Mouse (Mus musculus): Measurements from ENCODE around the gene Prpf19. TPM values are rescaled to one million over a fixed set of nuclear protein-coding genes. Genes with fewer than 3 reads are reported as not detected.
A peak's percentile ranks its signal among the peaks of the same experiment; 100 is the strongest.

Gene Prpf19
- polyA plus RNA-seq, 1 experiment, result 51.6 TPM

DNA sequence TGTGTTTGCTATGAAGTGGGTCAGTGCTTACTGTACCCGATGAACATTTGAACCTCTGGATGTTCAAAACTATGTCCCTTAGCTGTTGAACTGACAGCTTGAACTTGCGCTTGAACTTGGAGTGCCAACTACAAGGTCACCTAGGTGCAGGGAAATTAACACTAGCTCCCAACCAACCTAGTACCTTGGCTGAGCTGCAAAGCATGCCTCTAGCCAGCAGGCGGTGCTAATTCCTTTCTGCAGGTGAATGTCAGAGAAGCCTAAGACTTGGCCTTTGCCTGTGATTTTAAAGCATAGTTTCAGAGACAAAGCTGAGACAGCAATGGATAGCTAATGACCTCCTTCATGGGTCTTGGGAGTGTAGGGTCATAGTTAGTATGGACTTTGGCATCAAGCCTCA lies 12.9 kb downstream of the Prpf19 start:
- no peak overlapping the region for H3K27ac ChIP-seq (ENCODE audit: insufficient read depth, low read depth, low read length)
- peaks cover 4% of the 10 kb centered on the region for H3K4me1 ChIP-seq (ENCODE audit: control insufficient read depth, insufficient read depth, low read length)
- no peak overlapping the region for H3K4me3 ChIP-seq (ENCODE audit: insufficient read depth, low read length)
- no peak for TF ChIP-seq POLR2A (IDR thresholded peaks at IDR 0.05; ENCODE audit: borderline replicate concordance, low read depth, low read length)
- TF ChIP-seq CTCF (IDR thresholded peaks at IDR 0.05; ENCODE audit: low read depth, low read length), result peak; percentile 35; the same call in 1 of the 2 replicates

GRCm38 (mm10) chr19:10909087-10909721 lies 14.2 kb downstream of the Prpf19 start:
- TF ChIP-seq POLR2A (IDR thresholded peaks at IDR 0.05; ENCODE audit: borderline replicate concordance, low read depth, low read length), result no peak
- TF ChIP-seq CTCF (IDR thresholded peaks at IDR 0.05; ENCODE audit: low read depth, low read length), result no peak
- no peak overlapping the region for H3K4me3 ChIP-seq (ENCODE audit: insufficient read depth, low read length)
- H3K4me1 ChIP-seq (ENCODE audit: control insufficient read depth, insufficient read depth, low read length), result peaks cover 11% of the 10 kb centered on the region
- no peak overlapping the region for H3K27ac ChIP-seq (ENCODE audit: insufficient read depth, low read depth, low read length)

- TF ChIP-seq CTCF (IDR thresholded peaks at IDR 0.05; ENCODE audit: low read depth, low read length) (no peak), POLR2A (IDR thresholded peaks at IDR 0.05; ENCODE audit: borderline replicate concordance, low read depth, low read length) (no peak)
- Histone ChIP-seq H3K4me1 (ENCODE audit: control insufficient read depth, insufficient read depth, low read length) (peaks cover 13% of the 10 kb centered on the region), H3K4me3 (ENCODE audit: insufficient read depth, low read length) (peak overlapping the region; percentile 7; the same call in 1 of the 2 replicates), H3K27ac (ENCODE audit: insufficient read depth, low read depth, low read length) (no peak overlapping the region)
Measured at GRCm38 (mm10) chr19:10914291-10914690, 19.3 kb downstream of the Prpf19 start.

DNA sequence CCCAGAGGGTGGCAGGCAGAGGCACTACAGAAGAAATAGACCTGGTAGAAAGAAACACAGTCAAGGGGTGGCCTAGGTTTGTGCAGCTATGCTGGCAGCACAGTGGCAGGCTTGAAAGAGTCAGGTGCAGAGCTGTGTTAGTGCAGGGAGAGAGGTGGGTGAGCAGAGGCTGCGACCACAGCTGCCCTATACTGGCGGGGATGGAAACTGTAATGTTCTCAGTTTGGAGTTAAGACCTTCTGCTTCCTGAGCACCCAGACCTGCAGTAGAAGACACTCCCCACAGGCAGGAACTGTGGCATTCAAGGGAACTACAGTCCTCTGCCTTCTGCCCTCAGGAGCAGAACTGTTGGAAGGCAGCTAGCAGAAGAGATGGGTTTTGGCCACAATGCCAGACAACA lies 19.8 kb downstream of the Prpf19 start:
- Histone ChIP-seq H3K4me3 (ENCODE audit: insufficient read depth, low read length) (no peak overlapping the region), H3K4me1 (ENCODE audit: control insufficient read depth, insufficient read depth, low read length) (peaks cover 13% of the 10 kb centered on the region), H3K27ac (ENCODE audit: insufficient read depth, low read depth, low read length) (no peak overlapping the region)
- no peak for TF ChIP-seq POLR2A (IDR thresholded peaks at IDR 0.05; ENCODE audit: borderline replicate concordance, low read depth, low read length)

- TF ChIP-seq CTCF (IDR thresholded peaks at IDR 0.05; ENCODE audit: low read depth, low read length) (no peak), POLR2A (IDR thresholded peaks at IDR 0.05; ENCODE audit: borderline replicate concordance, low read depth, low read length) (no peak)
- no peak overlapping the region for H3K27ac ChIP-seq (ENCODE audit: insufficient read depth, low read depth, low read length)
- no peak overlapping the region for H3K4me3 ChIP-seq (ENCODE audit: insufficient read depth, low read length)
- peaks cover 19% of the 10 kb centered on the region for H3K4me1 ChIP-seq (ENCODE audit: control insufficient read depth, insufficient read depth, low read length)
Measured at GRCm38 (mm10) chr19:10916506-10916905, 21.5 kb downstream of the Prpf19 start.

GRCm38 (mm10) chr19:10918321-10918991 lies 23.4 kb downstream of the Prpf19 start:
- Histone ChIP-seq H3K4me1 (ENCODE audit: control insufficient read depth, insufficient read depth, low read length) (peaks cover 19% of the 10 kb centered on the region), H3K4me3 (ENCODE audit: insufficient read depth, low read length) (no peak overlapping the region), H3K27ac (ENCODE audit: insufficient read depth, low read depth, low read length) (no peak overlapping the region)
- TF ChIP-seq POLR2A (IDR thresholded peaks at IDR 0.05; ENCODE audit: borderline replicate concordance, low read depth, low read length) (no peak), CTCF (IDR thresholded peaks at IDR 0.05; ENCODE audit: low read depth, low read length) (no peak)

- Histone ChIP-seq H3K4me3 (ENCODE audit: insufficient read depth, low read length) (no peak within 1 kb of the TSS), H3K27ac (ENCODE audit: insufficient read depth, low read depth, low read length) (no peak within 1 kb of the TSS), H3K4me1 (ENCODE audit: control insufficient read depth, insufficient read depth, low read length) (peaks cover 7% of the 10 kb centered on the region)
- TF ChIP-seq CTCF (IDR thresholded peaks at IDR 0.05; ENCODE audit: low read depth, low read length), result no peak
- TF ChIP-seq POLR2A (IDR thresholded peaks at IDR 0.05; ENCODE audit: borderline replicate concordance, low read depth, low read length), result no peak
Measured at GRCm38 (mm10) chr19:10920532-10920931, 25.5 kb downstream of the Prpf19 start, which contains the start of gene Zp1. TSS of gene Zp1 (minus strand) at chr19:10920632.

DNA sequence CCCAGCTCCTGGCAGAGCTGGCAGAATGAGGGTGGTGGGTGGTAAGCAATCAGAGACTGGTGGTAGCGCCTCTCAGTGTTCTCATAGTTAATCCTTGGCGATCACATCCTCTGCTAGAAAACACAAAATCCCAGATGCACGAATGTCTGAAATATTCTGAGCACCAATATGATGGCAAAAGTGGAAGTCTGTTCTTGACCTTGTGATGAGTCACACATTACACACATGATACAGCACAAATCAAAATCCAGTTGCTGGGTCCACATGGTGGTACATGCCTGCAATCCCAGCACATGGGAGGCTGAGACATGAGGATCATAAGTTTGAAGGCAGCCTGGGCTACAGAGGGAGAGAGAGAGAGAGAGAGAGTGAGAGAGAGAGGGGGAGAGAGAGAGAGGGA lies 26.0 kb downstream of the Prpf19 start:
- no peak for TF ChIP-seq CTCF (IDR thresholded peaks at IDR 0.05; ENCODE audit: low read depth, low read length)
- TF ChIP-seq POLR2A (IDR thresholded peaks at IDR 0.05; ENCODE audit: borderline replicate concordance, low read depth, low read length), result no peak
- Histone ChIP-seq H3K4me3 (ENCODE audit: insufficient read depth, low read length) (no peak overlapping the region), H3K27ac (ENCODE audit: insufficient read depth, low read depth, low read length) (no peak overlapping the region), H3K4me1 (ENCODE audit: control insufficient read depth, insufficient read depth, low read length) (peaks cover 7% of the 10 kb centered on the region)

DNA sequence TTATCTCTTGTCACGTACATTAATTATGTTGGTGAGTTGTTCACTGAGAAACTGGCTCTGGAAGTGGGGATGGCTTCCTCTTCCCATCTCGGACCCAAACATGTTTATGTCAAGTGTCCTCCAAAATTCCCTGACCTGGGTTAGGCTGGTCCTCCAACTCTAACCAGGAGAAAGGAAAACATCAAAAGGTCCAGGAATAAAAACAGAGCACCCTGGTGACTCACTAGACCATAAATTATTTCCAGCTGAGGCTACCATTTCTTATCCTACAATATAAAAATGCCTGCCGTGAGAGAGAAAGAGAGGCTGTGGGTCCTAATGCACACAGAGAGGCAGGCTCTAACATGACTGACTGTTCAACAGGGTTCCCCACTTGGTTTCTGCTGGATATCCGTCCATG lies 29.2 kb downstream of the Prpf19 start:
- no peak for TF ChIP-seq POLR2A (IDR thresholded peaks at IDR 0.05; ENCODE audit: borderline replicate concordance, low read depth, low read length)
- TF ChIP-seq CTCF (IDR thresholded peaks at IDR 0.05; ENCODE audit: low read depth, low read length), result no peak
- no peak overlapping the region for H3K4me3 ChIP-seq (ENCODE audit: insufficient read depth, low read length)
- peaks cover 7% of the 10 kb centered on the region for H3K4me1 ChIP-seq (ENCODE audit: control insufficient read depth, insufficient read depth, low read length)
- no peak overlapping the region for H3K27ac ChIP-seq (ENCODE audit: insufficient read depth, low read depth, low read length)

GRCm38 (mm10) chr19:10926123-10926621 lies 31.1 kb downstream of the Prpf19 start:
- TF ChIP-seq POLR2A (IDR thresholded peaks at IDR 0.05; ENCODE audit: borderline replicate concordance, low read depth, low read length) (no peak), CTCF (IDR thresholded peaks at IDR 0.05; ENCODE audit: low read depth, low read length) (no peak)
- H3K27ac ChIP-seq (ENCODE audit: insufficient read depth, low read depth, low read length), result no peak overlapping the region

More at GRCm38 (mm10) chr19:10926123-10926621, 31.1 kb downstream of the Prpf19 start:
- Histone ChIP-seq H3K4me3 (ENCODE audit: insufficient read depth, low read length) (no peak overlapping the region), H3K4me1 (ENCODE audit: control insufficient read depth, insufficient read depth, low read length) (peaks cover 8% of the 10 kb centered on the region)
